Mouse (Mus musculus): ENCODE measurements around the gene Tmem123. TPM values are rescaled to one million over a fixed set of nuclear protein-coding genes. Genes with fewer than 3 reads are reported as not detected.

The Tmem123 gene
- total and polyA plus RNA-seq, 2 experiments from 2014 or later: 10.1 to 19.8 TPM

DNA sequence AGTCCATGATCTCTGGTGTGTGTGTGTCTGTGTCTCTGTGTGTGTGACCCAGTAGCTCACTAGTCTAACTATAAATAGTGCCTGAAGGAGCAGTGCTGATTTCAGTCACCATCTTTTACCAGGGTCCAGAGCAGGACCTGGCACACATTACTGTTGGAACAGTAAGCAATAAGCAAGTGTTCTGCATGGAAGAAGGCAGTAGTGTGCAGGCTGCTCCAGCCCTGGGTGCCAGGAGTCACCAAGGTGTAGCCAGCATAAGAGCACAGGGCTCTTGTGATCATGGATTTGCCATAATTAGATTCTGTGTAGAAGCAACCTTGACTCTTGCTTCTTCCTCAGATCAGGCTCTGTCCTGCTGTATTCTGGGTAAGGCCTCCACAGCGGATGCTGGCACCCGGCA is 8.5 kb downstream of the Tmem123 start:
- no peak overlapping the region for H3K27ac ChIP-seq (ENCODE audit: low read depth, low read length)
- no peak overlapping the region for H3K9ac ChIP-seq (replicated peaks; ENCODE audit: low read length, poor library complexity, severe bottlenecking)
- WGBS: 60% methylated on average over 2 of the region's 2 CpGs
- no peak overlapping the region for H3K4me2 ChIP-seq (ENCODE audit: low read depth, low read length, poor library complexity, severe bottlenecking)
- no peak for TF ChIP-seq CTCF (IDR thresholded peaks at IDR 0.05)
- H3K36me3 ChIP-seq (ENCODE audit: insufficient read depth, low read length): no peaks in the 10 kb centered on the region; the same call in 1 of the 2 replicates
- H3K27me3 ChIP-seq (ENCODE audit: insufficient read depth, low read length): no peaks in the 10 kb centered on the region
- DNase-seq (ENCODE audit: low spot score) (no peak), ATAC-seq (ENCODE audit: low FRiP score) (no peak)
- peaks cover 7% of the 10 kb centered on the region; the same call in 1 of the 2 replicates for H3K4me1 ChIP-seq (ENCODE audit: insufficient read depth, low read length)
- no peaks in the 10 kb centered on the region for H3K9me3 ChIP-seq (ENCODE audit: low read length)
- H3K4me3 ChIP-seq (ENCODE audit: low read depth, low read length): no peak overlapping the region

DNA sequence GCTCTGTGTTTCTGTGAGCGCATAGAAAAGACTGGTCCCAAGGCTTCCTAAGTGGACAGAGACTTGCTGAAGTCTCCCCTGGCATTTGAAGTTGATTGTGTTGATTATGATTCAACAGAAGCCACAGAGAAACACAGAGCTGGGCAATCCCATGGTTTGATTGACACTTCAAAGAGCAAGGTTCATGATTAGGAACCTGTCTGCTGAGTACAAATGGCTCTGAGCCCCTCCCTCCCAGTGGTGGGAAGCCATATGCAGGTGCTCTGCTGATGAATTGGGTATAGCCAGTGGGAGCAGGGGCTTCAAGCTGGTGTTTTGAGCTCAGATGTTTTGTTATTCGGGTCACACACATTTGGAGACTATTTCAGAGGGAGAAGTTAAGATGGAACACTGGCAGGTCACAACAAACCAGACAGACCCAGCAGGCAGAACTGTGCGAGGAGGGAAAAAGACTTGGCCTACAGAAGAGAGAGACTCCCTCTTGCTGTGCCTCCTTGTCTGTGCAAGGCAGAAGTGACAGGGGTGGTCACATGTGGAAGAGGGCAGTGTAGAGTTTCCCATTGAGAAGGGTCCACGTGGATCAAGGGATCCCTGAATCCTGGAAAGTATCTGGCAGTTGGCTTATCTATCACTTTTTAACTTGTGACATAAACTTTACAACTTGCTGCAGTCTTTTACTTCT is 9.1 kb downstream of the Tmem123 start:
- no peak overlapping the region for H3K4me2 ChIP-seq (ENCODE audit: low read depth, low read length, poor library complexity, severe bottlenecking)
- no peaks in the 10 kb centered on the region for H3K27me3 ChIP-seq (ENCODE audit: insufficient read depth, low read length)
- H3K4me3 ChIP-seq (ENCODE audit: low read depth, low read length): no peak overlapping the region
- H3K9me3 ChIP-seq (ENCODE audit: low read length): no peaks in the 10 kb centered on the region
- WGBS: 54% methylated on average over 4 of the region's 4 CpGs
- H3K9ac ChIP-seq (replicated peaks; ENCODE audit: low read length, poor library complexity, severe bottlenecking): no peak overlapping the region
- ATAC-seq (ENCODE audit: low FRiP score): peak; percentile 17; the same call in 1 of the 2 replicates
- no peak overlapping the region for H3K27ac ChIP-seq (ENCODE audit: low read depth, low read length)
- peaks cover 1% of the 10 kb centered on the region; the same call in 1 of the 2 replicates for H3K4me1 ChIP-seq (ENCODE audit: insufficient read depth, low read length)
- H3K36me3 ChIP-seq (ENCODE audit: insufficient read depth, low read length): no peaks in the 10 kb centered on the region; the same call in 1 of the 2 replicates
- no peak for TF ChIP-seq CTCF (IDR thresholded peaks at IDR 0.05)
- DNase-seq (ENCODE audit: low spot score): no peak

DNA sequence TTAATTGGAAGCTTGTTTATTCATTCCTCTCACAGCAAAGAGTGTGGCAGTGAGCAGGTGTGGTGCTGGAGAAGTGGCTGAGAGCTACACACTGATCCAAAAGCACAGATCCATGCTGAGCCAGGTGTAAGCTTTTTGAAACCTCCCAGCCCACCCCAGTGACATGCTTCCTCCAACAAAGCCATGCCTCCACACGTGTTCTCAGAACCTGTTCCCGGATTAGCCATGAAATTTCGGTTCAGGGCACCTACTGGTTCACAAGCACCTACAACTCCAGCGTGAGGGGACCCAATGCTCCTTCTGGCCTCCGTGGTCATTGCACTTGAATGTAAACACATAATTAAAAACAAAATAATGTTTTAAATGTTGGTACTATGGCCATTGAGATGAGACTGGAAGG is 9.8 kb downstream of the Tmem123 start:
- Histone ChIP-seq H3K36me3 (ENCODE audit: insufficient read depth, low read length) (no peaks in the 10 kb centered on the region; the same call in 1 of the 2 replicates), H3K4me3 (ENCODE audit: low read depth, low read length) (no peak overlapping the region), H3K4me2 (ENCODE audit: low read depth, low read length, poor library complexity, severe bottlenecking) (no peak overlapping the region), H3K9me3 (ENCODE audit: low read length) (no peaks in the 10 kb centered on the region), H3K9ac (replicated peaks; ENCODE audit: low read length, poor library complexity, severe bottlenecking) (no peak overlapping the region), H3K27me3 (ENCODE audit: insufficient read depth, low read length) (no peaks in the 10 kb centered on the region), H3K4me1 (ENCODE audit: insufficient read depth, low read length) (no peaks in the 10 kb centered on the region), H3K27ac (ENCODE audit: low read depth, low read length) (no peak overlapping the region)
- WGBS: 95% methylated on average over 5 of the region's 5 CpGs
- ATAC-seq (ENCODE audit: low FRiP score): no peak
- TF ChIP-seq CTCF (IDR thresholded peaks at IDR 0.05): no peak
- DNase-seq (ENCODE audit: low spot score): no peak

DNA sequence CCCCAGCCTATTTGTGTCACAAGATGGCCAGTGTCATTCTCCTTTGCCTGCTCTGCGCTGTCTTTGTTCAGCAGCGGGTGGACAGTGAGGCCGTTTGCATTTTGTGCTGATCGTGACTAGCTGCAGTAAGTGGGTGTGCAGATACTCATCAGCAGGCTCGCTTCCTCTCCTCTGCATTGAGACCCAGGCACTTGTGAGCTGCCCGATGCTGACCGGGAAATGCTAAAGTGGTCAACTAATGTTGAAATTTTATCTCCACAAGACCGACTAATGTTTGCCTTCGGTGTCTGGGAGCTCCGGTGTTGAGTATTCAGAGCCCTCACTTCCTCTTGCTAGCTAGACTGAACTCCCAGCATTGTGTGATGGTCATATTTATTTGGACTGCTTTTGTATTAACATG is 10.7 kb downstream of the Tmem123 start:
- WGBS: 90% methylated on average over 10 of the region's 10 CpGs

DNA sequence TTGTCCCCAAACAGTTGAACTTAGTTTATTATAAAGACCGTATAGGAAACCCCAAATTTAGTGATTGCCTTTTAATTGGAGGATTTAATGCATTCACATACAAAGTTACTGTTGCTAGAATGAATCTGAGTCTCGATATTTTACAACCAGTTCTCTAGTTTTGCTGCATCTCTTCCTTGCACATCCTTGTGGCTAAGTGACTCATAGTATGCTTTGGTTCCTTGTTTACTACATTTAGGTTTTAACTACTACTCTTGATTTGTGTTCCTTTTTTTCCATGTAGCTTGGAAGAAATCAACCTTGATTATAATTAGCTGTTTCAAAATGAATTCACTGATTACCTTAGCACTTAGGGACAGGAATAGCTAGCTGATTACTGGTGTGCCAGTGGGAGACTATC is 11.2 kb downstream of the Tmem123 start:
- Histone ChIP-seq H3K27ac (ENCODE audit: low read depth, low read length) (no peak overlapping the region), H3K4me2 (ENCODE audit: low read depth, low read length, poor library complexity, severe bottlenecking) (no peak overlapping the region), H3K36me3 (ENCODE audit: insufficient read depth, low read length) (no peaks in the 10 kb centered on the region; the same call in 1 of the 2 replicates), H3K27me3 (ENCODE audit: insufficient read depth, low read length) (no peaks in the 10 kb centered on the region), H3K9me3 (ENCODE audit: low read length) (no peaks in the 10 kb centered on the region), H3K4me3 (ENCODE audit: low read depth, low read length) (no peak overlapping the region), H3K4me1 (ENCODE audit: insufficient read depth, low read length) (no peaks in the 10 kb centered on the region), H3K9ac (replicated peaks; ENCODE audit: low read length, poor library complexity, severe bottlenecking) (no peak overlapping the region)
- DNase-seq (ENCODE audit: low spot score) (no peak), ATAC-seq (ENCODE audit: low FRiP score) (no peak)
- WGBS: 96% methylated on average over 2 of the region's 2 CpGs
- TF ChIP-seq CTCF (IDR thresholded peaks at IDR 0.05): no peak

More for the DNA sequence above, 10.7 kb downstream of the Tmem123 start:
- Histone ChIP-seq H3K4me3 (ENCODE audit: low read depth, low read length) (no peak overlapping the region), H3K9ac (replicated peaks; ENCODE audit: low read length, poor library complexity, severe bottlenecking) (no peak overlapping the region), H3K27ac (ENCODE audit: low read depth, low read length) (no peak overlapping the region), H3K4me1 (ENCODE audit: insufficient read depth, low read length) (no peaks in the 10 kb centered on the region), H3K27me3 (ENCODE audit: insufficient read depth, low read length) (no peaks in the 10 kb centered on the region), H3K4me2 (ENCODE audit: low read depth, low read length, poor library complexity, severe bottlenecking) (no peak overlapping the region), H3K36me3 (ENCODE audit: insufficient read depth, low read length) (no peaks in the 10 kb centered on the region; the same call in 1 of the 2 replicates), H3K9me3 (ENCODE audit: low read length) (no peaks in the 10 kb centered on the region)
- DNase-seq (ENCODE audit: low spot score) (no peak), ATAC-seq (ENCODE audit: low FRiP score) (no peak)
- TF ChIP-seq CTCF (IDR thresholded peaks at IDR 0.05): no peak

DNA sequence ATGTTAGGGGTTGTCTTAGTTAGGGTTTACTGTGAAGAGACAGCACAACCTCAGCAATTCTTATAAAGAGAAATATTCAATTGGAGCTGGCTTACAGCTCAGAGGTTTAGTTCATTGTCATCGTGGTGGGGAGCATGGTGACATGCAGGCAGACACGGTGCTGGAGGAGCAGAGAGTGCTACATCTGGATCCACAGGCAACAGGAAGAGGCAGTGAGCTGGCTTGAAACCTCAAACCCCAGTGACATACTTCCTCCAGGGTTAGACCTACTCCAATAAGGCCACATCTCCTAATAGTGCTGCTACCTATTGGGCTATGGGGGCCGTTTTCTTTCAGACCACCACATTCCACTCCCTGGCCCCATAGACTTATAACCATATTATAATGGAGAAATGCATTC is 12.1 kb downstream of the Tmem123 start:
- no peak overlapping the region for H3K27ac ChIP-seq (ENCODE audit: low read depth, low read length)
- ATAC-seq (ENCODE audit: low FRiP score) (no peak), DNase-seq (ENCODE audit: low spot score) (no peak)
- no peaks in the 10 kb centered on the region for H3K36me3 ChIP-seq (ENCODE audit: insufficient read depth, low read length)
- no peaks in the 10 kb centered on the region for H3K27me3 ChIP-seq (ENCODE audit: insufficient read depth, low read length)
- no peaks in the 10 kb centered on the region for H3K4me1 ChIP-seq (ENCODE audit: insufficient read depth, low read length)
- no peak overlapping the region for H3K9ac ChIP-seq (replicated peaks; ENCODE audit: low read length, poor library complexity, severe bottlenecking)
- H3K4me3 ChIP-seq (ENCODE audit: low read depth, low read length): no peak overlapping the region
- 54% methylated on average over 3 of the region's 3 CpGs for WGBS
- no peak overlapping the region for H3K4me2 ChIP-seq (ENCODE audit: low read depth, low read length, poor library complexity, severe bottlenecking)
- no peaks in the 10 kb centered on the region for H3K9me3 ChIP-seq (ENCODE audit: low read length)
- TF ChIP-seq CTCF (IDR thresholded peaks at IDR 0.05): no peak
